Mouse (Mus musculus) limb, embryonic 10.5 days (tissue): ENCODE measurements around the gene Gm3646. TPM values are rescaled to one million over a fixed set of nuclear protein-coding genes. Genes with fewer than 3 reads are reported as not detected.

Source experiments
- DNase-seq: peaks from one replicate; pipeline ENCODE4 v3.0.0-alpha.2; 2017; ENCODE audit warnings: low spot score
- H3K27ac ChIP-seq: fragments of 300-500 bp; sonication (generic); 2 replicates; pipeline ENCODE4 v1.5.1; 2016; ENCODE audit warnings: mild to moderate bottlenecking
- H3K27me3 ChIP-seq: fragments of 300-500 bp; sonication (generic); 2 replicates; pipeline ENCODE4 v1.6.1; 2016; ENCODE audit warnings: low read depth, mild to moderate bottlenecking; ENCODE audit not compliant: poor library complexity, severe bottlenecking
- H3K36me3 ChIP-seq: fragments of 300-500 bp; sonication (generic); 2 replicates; pipeline ENCODE4 v1.6.1; 2016; ENCODE audit warnings: mild to moderate bottlenecking, moderate library complexity
- H3K4me1 ChIP-seq: fragments of 300-500 bp; sonication (generic); 2 replicates; pipeline ENCODE4 v1.6.1; 2016
- H3K4me3 ChIP-seq: fragments of 300-500 bp; sonication (generic); 2 replicates; pipeline ENCODE4 v1.5.1; 2016; ENCODE audit warnings: mild to moderate bottlenecking, moderate library complexity
- H3K9me3 ChIP-seq: fragments of 300-500 bp; sonication (generic); replicated peaks from 2 replicates; pipeline ENCODE4 v1.6.1; 2016; ENCODE audit warnings: mild to moderate bottlenecking
- WGBS: fragments of 180-500 bp; shearing (Covaris S2); methylation state at CpG from one replicate; pipeline ENCODE4 v1.1.7; 2016; 5-methylcytosine and 5-hydroxymethylcytosine counted together
- polyA plus RNA-seq: library from polyadenylated mRNA; unstranded; fragments of >200 nt; fragmentation: Nextera tagmentation; extraction: Ambion mirVana; gene quantifications from 2 replicates; pipeline ENCODE4 v1.2.1, GENCODE M21; 2016

Gm3646 gene
- polyA plus RNA-seq, 1 experiment from 2014 or later: not detected

DNA sequence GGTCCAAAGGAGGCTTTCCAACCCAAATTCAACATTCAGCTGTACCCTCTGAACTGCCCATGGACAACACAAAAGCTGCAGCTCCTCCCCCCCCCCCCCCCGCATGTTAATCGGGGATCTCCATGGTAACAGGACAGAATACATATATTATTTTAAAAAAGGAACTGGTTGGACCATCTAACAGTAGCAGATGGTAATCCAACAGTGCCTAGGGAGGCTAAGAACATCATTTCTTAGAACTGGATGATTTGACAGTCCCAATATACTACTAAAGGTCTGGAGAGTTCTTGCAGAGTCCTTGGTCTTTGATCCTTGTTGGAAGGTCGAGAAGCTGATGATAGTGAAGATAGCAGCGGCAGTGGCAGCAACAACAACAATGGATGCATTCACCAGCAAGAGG, 19.1 kb upstream of the Gm3646 start:
- no peak overlapping the region for H3K4me3 ChIP-seq
- no peaks in the 10 kb centered on the region for H3K27me3 ChIP-seq
- no peaks in the 10 kb centered on the region for H3K9me3 ChIP-seq
- no peak for DNase-seq
- no peaks in the 10 kb centered on the region for H3K36me3 ChIP-seq
- H3K27ac ChIP-seq: no peak overlapping the region
- no peaks in the 10 kb centered on the region for H3K4me1 ChIP-seq
- WGBS: 67% methylated on average over 3 of the region's 4 CpGs

DNA sequence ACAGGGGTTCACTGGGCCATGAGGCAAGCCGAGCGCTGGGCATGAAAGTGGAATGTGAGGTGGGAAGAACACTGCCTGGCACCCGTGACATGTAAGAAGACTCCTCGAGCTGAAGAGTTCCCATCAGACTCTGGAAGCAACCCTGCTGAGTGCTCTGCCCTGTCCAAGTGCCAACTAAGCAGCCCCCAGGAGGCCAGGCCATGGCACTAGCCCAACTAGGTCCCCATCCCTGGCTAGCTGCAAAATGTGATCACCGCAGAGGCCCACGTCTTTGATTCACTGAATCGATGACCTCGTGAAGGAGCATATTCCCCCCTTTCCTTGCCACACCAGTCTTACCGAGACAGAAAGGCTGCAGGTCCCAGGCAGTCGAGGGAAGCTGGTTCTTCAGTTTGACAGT, 14.5 kb upstream of the Gm3646 start:
- 86% methylated on average over 10 of the region's 10 CpGs for WGBS
- no peak for DNase-seq
- no peaks in the 10 kb centered on the region for H3K27me3 ChIP-seq
- H3K9me3 ChIP-seq: no peaks in the 10 kb centered on the region
- no peaks in the 10 kb centered on the region for H3K36me3 ChIP-seq
- H3K27ac ChIP-seq: no peak overlapping the region
- no peaks in the 10 kb centered on the region for H3K4me1 ChIP-seq
- H3K4me3 ChIP-seq: no peak overlapping the region

GRCm38 (mm10) chr1:39815766-39816165, 10.6 kb upstream of the Gm3646 start:
- Histone ChIP-seq H3K27ac (no peak overlapping the region), H3K9me3 (no peaks in the 10 kb centered on the region), H3K4me1 (peaks cover 5% of the 10 kb centered on the region), H3K36me3 (no peaks in the 10 kb centered on the region), H3K4me3 (no peak overlapping the region), H3K27me3 (no peaks in the 10 kb centered on the region)
- 89% methylated on average over 5 of the region's 5 CpGs for WGBS
- no peak for DNase-seq

DNA sequence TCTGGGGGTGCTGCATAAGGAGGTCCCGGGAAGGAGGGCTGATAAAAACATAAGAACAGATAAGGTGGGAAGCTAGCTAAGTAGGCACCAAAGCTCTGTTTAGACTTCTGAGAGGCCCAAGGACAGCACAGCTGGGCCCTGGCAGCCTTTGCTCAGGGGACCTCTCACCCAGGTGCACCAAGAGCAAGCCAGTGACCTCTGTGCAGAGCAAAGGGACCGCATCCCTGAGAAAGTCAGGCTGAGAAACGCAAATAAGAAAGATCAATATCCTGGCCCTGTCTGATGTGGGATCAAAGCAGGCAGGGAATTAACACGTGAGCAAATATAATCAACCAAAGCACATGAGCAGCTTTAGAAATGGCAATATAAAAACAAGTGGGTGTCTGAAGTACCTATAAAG, 7.9 kb upstream of the Gm3646 start:
- 75% methylated on average over 4 of the region's 4 CpGs for WGBS
- peaks cover 5% of the 10 kb centered on the region for H3K4me1 ChIP-seq
- H3K36me3 ChIP-seq: no peaks in the 10 kb centered on the region

GRCm38 (mm10) chr1:39804789-39805188, 343 bp downstream of the Gm3646 start:
- no peak overlapping the region for H3K4me3 ChIP-seq
- no peaks in the 10 kb centered on the region for H3K9me3 ChIP-seq
- H3K4me1 ChIP-seq: no peaks in the 10 kb centered on the region
- no peak overlapping the region for H3K27ac ChIP-seq
- WGBS: 95% methylated on average over 6 of the region's 6 CpGs
- DNase-seq: no peak
- H3K27me3 ChIP-seq: no peaks in the 10 kb centered on the region
- H3K36me3 ChIP-seq: no peaks in the 10 kb centered on the region

More for the DNA sequence above, 7.9 kb upstream of the Gm3646 start:
- Histone ChIP-seq H3K27me3 (no peaks in the 10 kb centered on the region), H3K27ac (no peak overlapping the region), H3K4me3 (no peak overlapping the region), H3K9me3 (no peaks in the 10 kb centered on the region)
- DNase-seq: no peak

DNA sequence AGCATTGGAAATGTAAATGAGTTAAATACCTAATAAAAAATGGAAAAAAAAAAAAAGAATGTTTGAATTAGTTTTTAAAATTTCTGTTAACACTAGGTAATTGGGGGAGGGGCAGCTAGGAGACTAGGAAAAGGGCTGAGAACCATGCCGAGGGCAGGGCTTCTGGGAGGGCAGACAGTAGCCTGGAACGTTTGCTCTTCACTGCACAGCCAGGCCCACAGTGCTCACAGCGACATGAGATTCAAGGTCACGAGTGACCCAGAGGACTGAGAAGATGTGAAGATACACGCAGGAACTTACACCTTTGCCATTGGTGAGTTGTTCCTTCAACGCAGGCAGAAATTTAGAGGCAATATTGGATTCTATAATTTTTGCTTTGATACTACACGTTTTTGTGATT, 2.2 kb downstream of the Gm3646 start:
- Histone ChIP-seq H3K27ac (no peak overlapping the region), H3K4me1 (no peaks in the 10 kb centered on the region), H3K9me3 (no peaks in the 10 kb centered on the region), H3K27me3 (no peaks in the 10 kb centered on the region), H3K36me3 (no peaks in the 10 kb centered on the region), H3K4me3 (no peak overlapping the region)
- 79% methylated on average over 7 of the region's 7 CpGs for WGBS
- no peak for DNase-seq

GRCm38 (mm10) chr1:39797496-39797895, 7.6 kb downstream of the Gm3646 start:
- no peaks in the 10 kb centered on the region for H3K36me3 ChIP-seq
- H3K4me3 ChIP-seq: no peak overlapping the region
- no peaks in the 10 kb centered on the region for H3K4me1 ChIP-seq
- no peaks in the 10 kb centered on the region for H3K9me3 ChIP-seq
- H3K27me3 ChIP-seq: no peaks in the 10 kb centered on the region
- H3K27ac ChIP-seq: no peak overlapping the region
- WGBS: 89% methylated on average over 6 of the region's 6 CpGs
- no peak for DNase-seq

DNA sequence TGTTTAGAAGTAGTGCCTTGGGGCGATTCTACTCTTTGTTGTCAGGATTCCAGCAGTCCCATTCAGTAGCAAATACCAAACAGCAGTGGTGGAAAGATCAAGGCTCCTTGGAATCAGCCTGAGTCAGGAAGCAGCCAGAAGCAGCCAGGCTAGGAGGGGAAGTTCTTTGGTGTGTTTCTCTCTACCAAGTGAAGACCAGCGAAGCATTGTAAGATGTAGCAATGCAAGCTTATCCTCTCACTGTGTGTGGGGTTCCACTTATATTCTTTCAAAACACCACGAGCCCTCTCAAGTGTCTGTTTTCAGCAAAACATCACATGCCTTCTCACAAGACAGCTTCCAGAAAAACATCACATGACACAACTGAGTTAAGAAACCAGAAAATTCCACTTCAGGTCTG, 8.4 kb downstream of the Gm3646 start:
- no peak for DNase-seq
- Histone ChIP-seq H3K36me3 (no peaks in the 10 kb centered on the region), H3K27ac (no peak overlapping the region), H3K4me3 (no peak overlapping the region), H3K9me3 (no peaks in the 10 kb centered on the region), H3K27me3 (no peaks in the 10 kb centered on the region), H3K4me1 (no peaks in the 10 kb centered on the region)
- WGBS: 88% methylated on average over 3 of the region's 3 CpGs

DNA sequence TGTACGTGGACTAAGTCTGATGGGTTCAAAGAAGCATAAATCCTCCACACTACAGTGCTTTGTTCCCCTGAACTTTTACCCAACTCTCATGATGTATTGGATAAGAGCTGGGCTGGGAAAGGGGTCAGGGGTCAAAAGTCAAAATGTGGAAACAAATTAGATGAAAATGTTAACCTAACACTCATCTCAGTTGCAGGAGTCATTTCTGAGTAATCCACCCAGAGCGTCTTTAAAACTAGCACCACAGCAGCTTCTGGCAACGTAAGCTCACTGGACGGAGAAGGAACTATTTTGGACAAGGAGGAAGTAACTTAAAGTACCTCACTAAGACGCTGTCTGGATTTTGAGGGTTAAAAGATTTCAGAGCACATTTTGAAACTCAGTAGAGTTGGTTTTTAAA, 20.5 kb downstream of the Gm3646 start:
- H3K27ac ChIP-seq: no peak overlapping the region
- DNase-seq: no peak
- H3K4me1 ChIP-seq: 0 out of 2 replicates have a peak, but pooled peaks cover 2% of the 10 kb centered on the region
- no peaks in the 10 kb centered on the region for H3K27me3 ChIP-seq
- H3K4me3 ChIP-seq: no peak overlapping the region
- WGBS: 68% methylated on average over 5 of the region's 5 CpGs
- H3K36me3 ChIP-seq: no peaks in the 10 kb centered on the region
- H3K9me3 ChIP-seq: no peaks in the 10 kb centered on the region

DNA sequence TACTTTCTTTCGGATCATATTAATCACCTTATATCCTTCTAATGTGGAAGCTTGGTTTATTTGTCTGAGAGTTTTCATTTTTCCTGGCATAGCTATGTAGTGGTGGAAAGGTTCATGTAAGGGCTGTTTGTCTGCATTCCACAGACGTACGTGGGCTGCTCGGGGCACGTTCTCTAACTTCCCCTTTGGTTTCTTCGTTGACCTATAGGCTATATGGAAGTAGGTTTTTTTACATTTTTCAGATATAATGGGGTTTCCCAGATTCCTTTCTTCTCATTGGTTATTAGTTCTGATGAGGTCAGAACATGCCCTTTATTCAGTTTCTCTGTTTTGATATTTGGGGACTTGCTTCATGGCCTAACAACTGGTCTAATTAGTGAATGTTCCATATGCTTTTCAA, 23.3 kb downstream of the Gm3646 start:
- WGBS: 93% methylated on average over 6 of the region's 6 CpGs
- 0 out of 2 replicates have a peak, but pooled peaks cover 2% of the 10 kb centered on the region for H3K4me1 ChIP-seq
- H3K27ac ChIP-seq: no peak overlapping the region
- H3K27me3 ChIP-seq: no peaks in the 10 kb centered on the region
- H3K36me3 ChIP-seq: no peaks in the 10 kb centered on the region
- DNase-seq: no peak
- no peak overlapping the region for H3K4me3 ChIP-seq
- H3K9me3 ChIP-seq: no peaks in the 10 kb centered on the region

DNA sequence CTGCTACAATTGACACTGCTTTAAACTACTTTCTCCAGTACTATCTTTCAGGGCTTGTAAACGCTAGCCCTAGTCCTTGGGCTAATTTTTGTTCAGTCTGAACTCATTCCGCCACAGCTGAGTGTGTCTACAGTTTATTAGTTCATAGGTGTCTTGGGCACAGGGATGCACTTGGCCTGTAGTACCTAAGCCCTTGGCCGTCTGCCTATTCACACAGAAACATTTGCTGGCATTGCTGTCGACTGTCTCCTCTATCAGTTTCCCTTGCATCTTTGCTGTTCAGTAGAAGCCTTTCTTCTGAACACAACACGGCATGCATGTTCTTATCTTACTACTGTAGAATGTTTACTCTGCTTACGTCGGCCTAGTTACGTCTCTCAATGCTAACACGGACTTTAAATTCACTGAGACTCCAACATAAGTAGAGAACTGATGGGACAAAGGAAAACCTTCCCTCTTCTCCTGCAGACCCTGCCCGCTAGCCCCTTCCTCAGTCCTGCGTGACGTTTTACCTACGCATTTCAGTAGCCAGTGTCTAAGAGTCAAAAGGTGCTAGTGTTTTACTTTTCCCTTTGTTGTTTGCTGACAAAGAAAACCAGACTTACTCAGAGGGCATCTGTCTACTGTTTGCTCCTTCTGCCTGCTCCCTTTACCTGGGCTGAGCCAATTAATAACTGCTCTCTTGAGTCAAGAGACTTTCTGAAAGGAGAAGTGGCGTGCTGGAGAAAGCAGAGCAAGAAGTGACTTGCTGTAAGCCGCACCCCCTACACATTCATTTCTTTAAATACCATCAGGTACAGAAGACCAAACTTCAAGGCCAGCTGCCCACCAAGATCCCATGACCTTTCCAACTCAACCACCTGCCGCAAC, 25.8 kb downstream of the Gm3646 start:
- whole genome bisulfite sequencing: 91% methylated on average over 16 of the region's 16 CpGs
- Histone ChIP-seq H3K4me1 (0 out of 2 replicates have a peak, but pooled peaks cover under 1% of the 10 kb centered on the region), H3K4me3 (no peak overlapping the region), H3K36me3 (no peaks in the 10 kb centered on the region), H3K9me3 (no peaks in the 10 kb centered on the region), H3K27me3 (no peaks in the 10 kb centered on the region), H3K27ac (no peak overlapping the region)
- no peak for DNase-seq

- no peak overlapping the region for H3K27ac ChIP-seq
- H3K27me3 ChIP-seq: no peaks in the 10 kb centered on the region
- 82% methylated on average over 14 of the region's 14 CpGs for WGBS
- no peaks in the 10 kb centered on the region for H3K36me3 ChIP-seq
- H3K4me1 ChIP-seq: peaks cover 13% of the 10 kb centered on the region
- no peaks in the 10 kb centered on the region for H3K9me3 ChIP-seq
- no peak overlapping the region for H3K4me3 ChIP-seq
- DNase-seq: no peak
Observed at GRCm38 (mm10) chr1:39773991-39774729, 31.0 kb downstream of the Gm3646 start.

DNA sequence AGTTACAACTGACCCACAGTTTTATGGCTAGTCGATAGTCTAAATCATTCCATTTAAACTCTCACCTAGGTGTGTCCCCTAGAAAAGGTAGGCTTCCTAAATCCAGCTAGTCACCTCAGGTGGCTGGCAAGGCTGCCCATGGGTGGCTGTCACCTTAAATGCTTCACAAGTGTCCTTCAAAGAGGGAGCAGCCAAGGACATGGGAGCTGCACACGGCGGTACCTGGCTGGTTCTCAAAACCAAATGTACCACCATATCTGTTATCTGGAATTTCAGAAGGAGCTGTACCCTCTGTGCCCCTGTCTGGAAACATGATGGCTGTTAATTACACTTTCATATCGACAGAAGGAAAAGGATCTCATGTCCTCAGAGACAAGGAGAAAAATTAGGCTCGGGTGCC, 31.6 kb downstream of the Gm3646 start:
- H3K4me3 ChIP-seq: no peak overlapping the region
- WGBS: 86% methylated on average over 5 of the region's 5 CpGs
- H3K9me3 ChIP-seq: no peaks in the 10 kb centered on the region
- DNase-seq: no peak
- H3K27me3 ChIP-seq: no peaks in the 10 kb centered on the region
- H3K27ac ChIP-seq: no peak overlapping the region
- H3K36me3 ChIP-seq: no peaks in the 10 kb centered on the region
- peaks cover 13% of the 10 kb centered on the region for H3K4me1 ChIP-seq
